Mouse (Mus musculus): Measurements from ENCODE around the gene Brd7.

GRCm38 (mm10) chr8:88342026-88342425 is 20.0 kb downstream of the Brd7 start:
- TF ChIP-seq ZNF384 (IDR thresholded peaks at IDR 0.05; ENCODE audit: low read depth, low read length) (no peak), HCFC1 (IDR thresholded peaks at IDR 0.05; ENCODE audit: borderline replicate concordance, insufficient read depth, low read length) (no peak), MAFK (IDR thresholded peaks at IDR 0.05; ENCODE audit: insufficient read depth, low read depth, low read length) (no peak)
